Comparison of ENCODE assay signal across 20 mouse cellular contexts in the genomic region with DNA sequence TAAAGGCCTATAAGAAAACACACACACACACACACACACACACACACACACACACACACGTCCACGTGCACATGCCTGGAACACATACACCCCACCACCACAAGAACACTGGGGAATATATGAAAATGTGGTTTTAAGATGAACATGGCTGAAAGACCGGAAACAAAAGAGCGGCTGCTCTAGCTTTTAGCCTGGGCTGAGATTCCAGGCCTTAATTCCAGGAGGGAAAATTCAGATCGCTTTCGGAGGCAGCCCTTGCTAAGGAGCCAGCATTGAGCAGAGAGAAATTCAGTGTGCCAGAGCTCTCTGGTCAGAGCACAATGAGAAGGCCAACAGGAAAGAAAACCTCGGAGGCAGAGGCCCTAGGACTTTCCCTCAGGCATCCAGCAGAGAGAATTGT.
DNase-seq lines count a peak whose midpoint lies in the region; ATAC-seq and TF ChIP-seq lines count a peak whose summit lies in the region.
"Had no signal": no experiment of that assay in that cellular context is flagged by ENCODE, and none has a peak within 500 bp of the region (broad histone marks: within the 10 kb centered on the region; RNA-seq: fewer than 3 reads in every experiment).

No protein-coding gene starts in this region.

- H3K4me3 ChIP-seq in midbrain, embryonic 12.5 days: no peak overlapping the region
- no peak overlapping the region for H3K4me3 ChIP-seq in midbrain, postnatal 0 days (ENCODE audit: low read depth, low read length)
- no peak overlapping the region for H3K4me3 ChIP-seq in limb, embryonic 10.5 days
- H3K4me3 ChIP-seq in stomach, embryonic 16.5 days (replicated peaks; ENCODE audit: low read length): no peak overlapping the region
- H3K4me3 ChIP-seq: erythroblast, embryonic 14.5 days; forebrain, embryonic 15.5 days; heart, embryonic 15.5 days; megakaryocyte, embryonic 14.5 days had no signal

- 50% methylated on average over 7 of the region's 7 CpGs for WGBS in midbrain, embryonic 12.5 days
- WGBS in midbrain, postnatal 0 days: 55% methylated on average over 7 of the region's 7 CpGs
- WGBS in limb, embryonic 10.5 days: 63% methylated on average over 7 of the region's 7 CpGs
- 58% methylated on average over 7 of the region's 7 CpGs for WGBS in stomach, embryonic 16.5 days

- H3K4me1 ChIP-seq in midbrain, embryonic 12.5 days: peaks cover 37% of the 10 kb centered on the region
- no peaks in the 10 kb centered on the region for H3K4me1 ChIP-seq in midbrain, postnatal 0 days (ENCODE audit: insufficient read depth, low read length)
- H3K4me1 ChIP-seq in limb, embryonic 10.5 days: peaks cover 75% of the 10 kb centered on the region
- peaks cover 22% of the 10 kb centered on the region for H3K4me1 ChIP-seq in stomach, embryonic 16.5 days (ENCODE audit: control insufficient read depth, insufficient read depth, low read length)

- 0 out of 2 replicates have a peak overlapping the region, but pooled peaks have one; percentile 2 for H3K9ac ChIP-seq in midbrain, embryonic 12.5 days (replicated peaks)
- H3K9ac ChIP-seq in midbrain, postnatal 0 days (replicated peaks; ENCODE audit: low read length, poor library complexity, severe bottlenecking): no peak overlapping the region
- H3K9ac ChIP-seq in stomach, embryonic 16.5 days (ENCODE audit: low read length): no peak overlapping the region
- H3K9ac ChIP-seq: forebrain, embryonic 15.5 days; heart, embryonic 15.5 days had no signal

- peaks cover 43% of the 10 kb centered on the region for H3K27me3 ChIP-seq in midbrain, embryonic 12.5 days
- H3K27me3 ChIP-seq in midbrain, postnatal 0 days (ENCODE audit: insufficient read depth, low read length): 0 out of 2 replicates have a peak, but pooled peaks cover 3% of the 10 kb centered on the region
- no peaks in the 10 kb centered on the region for H3K27me3 ChIP-seq in limb, embryonic 10.5 days (ENCODE audit: low read depth, poor library complexity, severe bottlenecking)
- no peaks in the 10 kb centered on the region for H3K27me3 ChIP-seq in stomach, embryonic 16.5 days (ENCODE audit: control insufficient read depth, insufficient read depth, low read length)
- H3K27me3 ChIP-seq: forebrain, embryonic 15.5 days; heart, embryonic 15.5 days had no signal

- H3K36me3 ChIP-seq in midbrain, embryonic 12.5 days: no peaks in the 10 kb centered on the region
- no peaks in the 10 kb centered on the region for H3K36me3 ChIP-seq in midbrain, postnatal 0 days (ENCODE audit: insufficient read depth, low read length)
- H3K36me3 ChIP-seq in limb, embryonic 10.5 days: no peaks in the 10 kb centered on the region
- H3K36me3 ChIP-seq in stomach, embryonic 16.5 days (ENCODE audit: control insufficient read depth, insufficient read depth, low read length): no peaks in the 10 kb centered on the region
- H3K36me3 ChIP-seq: forebrain, embryonic 15.5 days; G1E; heart, embryonic 15.5 days had no signal

- intact Hi-C loops in gastrocnemius, postnatal 14 days (cut with DNase I; ENCODE audit: low total_unique reads): no loop called here

- TF ChIP-seq CTCF in midbrain, postnatal 0 days (IDR thresholded peaks at IDR 0.05): no peak

- peak; percentile 31 for DNase-seq in gastrocnemius, postnatal 14 days
- no peak for DNase-seq in gastrocnemius, postnatal 25 days
- DNase-seq in midbrain, postnatal 0 days (ENCODE audit: low spot score): no peak
- no peak for DNase-seq in limb, embryonic 10.5 days (ENCODE audit: low spot score)
- no peak for DNase-seq in ovary, adult 18-20 months (ENCODE audit: low spot score)
- DNase-seq in right cerebral cortex, adult 2 months (ENCODE audit: low spot score in 2 of 2): no peak
- DNase-seq: adrenal gland, postnatal 25 days; cerebellum, adult 11 months; cerebellum, postnatal 14 days; heart, adult 18-20 months; kidney, adult 11 months; lung, adult 2 months had no signal

- H3K4me2 ChIP-seq in midbrain, embryonic 12.5 days (replicated peaks): no peak overlapping the region
- H3K4me2 ChIP-seq in midbrain, postnatal 0 days (ENCODE audit: low read depth, low read length, poor library complexity, severe bottlenecking): no peak overlapping the region
- no peak overlapping the region for H3K4me2 ChIP-seq in stomach, embryonic 16.5 days (ENCODE audit: low read depth, low read length)
- H3K4me2 ChIP-seq: forebrain, embryonic 15.5 days; heart, embryonic 15.5 days; liver, embryonic 11.5 days had no signal

- no peak overlapping the region for H3K27ac ChIP-seq in midbrain, embryonic 12.5 days (replicated peaks)
- no peak overlapping the region for H3K27ac ChIP-seq in midbrain, postnatal 0 days (ENCODE audit: low read depth, low read length)
- peak overlapping the region; percentile 84 for H3K27ac ChIP-seq in limb, embryonic 10.5 days
- H3K27ac ChIP-seq in stomach, embryonic 16.5 days (ENCODE audit: low read length): peak overlapping the region; percentile 1
- H3K27ac ChIP-seq: forebrain, embryonic 15.5 days; heart, embryonic 15.5 days had no signal

- ATAC-seq in midbrain, embryonic 12.5 days (ENCODE audit: low FRiP score, low read depth): no peak
- no peak for ATAC-seq in midbrain, postnatal 0 days (ENCODE audit: low FRiP score)
- no peak for ATAC-seq in stomach, embryonic 16.5 days (ENCODE audit: insufficient read depth, low FRiP score)
- ATAC-seq: forebrain, embryonic 15.5 days had no signal

- H3K9me3 ChIP-seq in midbrain, embryonic 12.5 days: no peaks in the 10 kb centered on the region
- H3K9me3 ChIP-seq in midbrain, postnatal 0 days (ENCODE audit: low read length): no peaks in the 10 kb centered on the region
- no peaks in the 10 kb centered on the region for H3K9me3 ChIP-seq in limb, embryonic 10.5 days (replicated peaks)
- H3K9me3 ChIP-seq in stomach, embryonic 16.5 days (replicated peaks; ENCODE audit: control insufficient read depth, low read length): no peaks in the 10 kb centered on the region
- H3K9me3 ChIP-seq: forebrain, embryonic 15.5 days; heart, embryonic 15.5 days; megakaryocyte, embryonic 14.5 days had no signal

Comparison
In these comparisons a context has a peak if more than half of its experiments do, and no peak if none do; other contexts are left out.
1. H3K27ac ChIP-seq: peak in limb, embryonic 10.5 days (single experiment) and stomach, embryonic 16.5 days (single experiment); none in midbrain, embryonic 12.5 days (single experiment) and midbrain, postnatal 0 days (single experiment).